Mouse (Mus musculus): Measurements from ENCODE around the gene Dnm2.

The Dnm2 gene

DNA sequence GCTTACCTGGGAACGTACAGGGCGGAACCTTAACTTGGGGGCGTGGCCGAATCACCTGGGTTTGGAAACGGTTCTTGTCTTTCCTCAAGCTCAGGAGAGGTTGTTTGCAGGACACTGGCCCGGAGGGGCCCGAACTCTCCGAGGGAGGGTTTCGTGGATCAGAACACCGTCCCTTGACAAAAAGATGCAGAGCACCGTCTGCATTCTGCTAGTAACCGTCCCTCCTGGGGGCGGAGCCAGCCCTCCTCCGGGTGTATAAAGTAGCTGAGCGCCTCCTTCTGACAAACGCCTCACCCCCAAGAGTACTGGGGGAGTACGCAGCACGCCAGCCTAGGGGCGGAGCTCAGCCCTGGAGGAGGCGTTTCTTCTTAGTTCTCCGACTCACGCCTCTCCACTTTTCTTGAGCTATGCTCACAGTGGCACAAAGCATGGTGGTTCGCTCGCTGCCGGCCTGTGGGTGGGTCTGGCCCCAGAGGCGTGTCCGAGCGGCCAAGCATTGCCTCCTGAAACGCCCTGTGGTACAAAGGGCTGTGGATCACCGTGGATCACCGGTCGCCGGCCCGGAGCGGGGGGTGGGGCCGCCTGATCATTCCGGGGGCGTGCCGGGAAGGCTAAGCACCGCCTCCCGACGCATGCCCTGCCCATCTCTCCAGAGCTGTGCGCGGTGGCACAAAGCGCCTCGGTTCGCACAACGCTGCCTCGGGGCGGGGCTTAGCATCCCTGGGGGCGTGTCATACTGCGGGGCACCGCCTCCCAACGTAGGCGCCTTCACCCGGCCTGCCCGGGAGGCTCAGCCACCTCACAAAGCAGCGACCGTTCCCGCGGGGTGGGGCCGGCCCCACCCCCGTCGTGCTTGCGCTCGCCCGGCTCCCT is 121.4 kb downstream of the Dnm2 start:
- peak; percentile 98 to 99 for DNase-seq (ENCODE audit: low spot score in 2 of 2)

GRCm38 (mm10) chr9:21546789-21547074 is 122.0 kb downstream of the Dnm2 start, which contains the start of gene Carm1:
Gene Carm1, plus strand, starts transcription at chr9:21546894.
- DNase-seq (ENCODE audit: low spot score in 2 of 2) = no peak

DNA sequence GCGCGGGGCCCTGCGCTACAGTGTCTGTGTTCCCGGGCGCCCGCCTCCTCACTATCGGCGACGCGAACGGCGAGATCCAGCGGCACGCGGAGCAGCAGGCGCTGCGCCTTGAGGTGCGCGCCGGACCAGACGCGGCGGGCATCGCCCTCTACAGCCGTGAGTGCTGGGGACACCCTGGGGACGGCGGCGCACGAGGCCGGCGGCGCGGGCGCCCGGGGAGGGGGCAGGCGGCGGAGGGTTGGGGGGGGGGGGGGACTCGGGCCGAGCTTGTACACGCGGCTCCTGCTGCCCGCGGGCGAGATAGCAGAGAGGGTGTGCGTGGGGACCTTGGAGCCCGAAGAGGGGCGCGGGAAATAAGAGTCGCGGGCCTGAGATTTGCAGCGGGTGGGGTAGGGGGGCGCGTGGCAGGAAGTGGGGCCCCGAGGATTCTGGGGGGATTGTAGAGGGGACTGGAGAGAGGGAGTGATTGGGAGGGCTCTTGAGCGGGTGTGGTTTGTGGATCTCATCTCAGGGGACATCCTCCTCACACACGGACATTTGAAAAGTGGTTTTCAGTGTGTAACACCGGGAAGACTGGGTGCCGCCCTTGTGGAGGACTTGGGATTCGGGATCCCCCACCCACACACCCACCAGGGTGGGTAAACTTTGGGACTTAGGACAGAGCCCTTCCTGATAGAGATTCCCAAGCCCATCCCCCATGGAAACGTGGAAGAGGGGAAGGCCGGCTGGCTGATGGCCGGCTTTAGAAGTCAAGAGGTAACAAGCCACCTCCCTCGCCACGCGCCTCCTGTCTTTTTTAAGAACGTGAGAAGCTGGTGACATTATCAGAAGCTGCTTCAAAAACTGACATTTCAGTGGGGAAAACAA is 122.6 kb downstream of the Dnm2 start:
- DNase-seq (ENCODE audit: low spot score in 2 of 2) = peak; percentile 44 to 45

DNA sequence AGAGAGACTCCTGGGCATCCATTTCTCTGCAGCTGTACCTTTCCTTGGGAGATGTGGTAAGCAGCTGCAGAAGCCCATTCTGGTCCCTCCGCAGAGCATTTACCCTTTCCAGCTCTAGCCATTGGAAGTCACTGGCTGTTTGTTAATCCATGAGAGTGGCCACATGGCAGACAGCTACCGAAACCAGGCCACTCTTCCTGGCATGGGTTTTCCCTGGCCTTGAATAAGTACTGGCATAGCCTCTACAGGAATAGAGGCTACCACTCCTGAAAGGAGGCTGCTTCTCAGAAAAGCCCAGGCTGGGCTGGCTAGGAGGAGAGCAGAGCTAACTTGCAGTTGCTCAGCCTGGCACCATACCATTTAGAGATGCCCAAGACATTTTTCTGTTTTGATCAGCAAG is 126.3 kb downstream of the Dnm2 start:
- no peak for DNase-seq (ENCODE audit: low spot score in 2 of 2)

DNA sequence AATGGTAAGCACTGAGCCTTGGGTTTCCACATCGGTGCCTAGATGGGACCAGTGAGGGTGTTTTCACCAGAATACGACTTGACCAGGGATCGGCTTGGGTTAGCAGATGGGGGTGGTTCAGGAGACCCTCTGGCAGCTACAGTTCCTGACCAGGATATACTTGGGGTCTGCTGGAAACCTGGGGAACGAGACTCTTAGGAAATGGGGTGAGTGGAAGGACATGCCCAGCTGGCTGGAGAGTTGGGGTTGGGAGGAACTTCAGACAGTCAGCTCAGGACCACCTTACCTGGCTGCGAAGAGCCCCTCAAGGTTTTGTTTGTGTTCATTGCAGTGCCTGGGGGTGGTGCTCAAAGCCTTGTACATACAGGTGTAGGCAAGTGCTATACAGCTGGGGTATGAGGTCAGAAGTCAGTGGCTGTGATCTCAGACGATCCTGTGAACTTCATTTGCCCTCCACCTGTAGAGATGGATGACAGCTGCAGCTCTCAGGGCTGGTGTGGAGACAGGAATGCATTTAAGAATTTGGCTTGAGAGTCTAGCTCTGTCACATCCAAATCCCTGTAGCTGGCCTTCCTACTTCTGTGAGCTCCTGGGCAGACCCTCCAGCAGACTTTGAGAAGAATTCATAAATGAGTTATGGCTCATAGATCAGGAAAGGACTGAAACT is 129.0 kb downstream of the Dnm2 start:
- DNase-seq (ENCODE audit: low spot score in 2 of 2) = no peak

DNA sequence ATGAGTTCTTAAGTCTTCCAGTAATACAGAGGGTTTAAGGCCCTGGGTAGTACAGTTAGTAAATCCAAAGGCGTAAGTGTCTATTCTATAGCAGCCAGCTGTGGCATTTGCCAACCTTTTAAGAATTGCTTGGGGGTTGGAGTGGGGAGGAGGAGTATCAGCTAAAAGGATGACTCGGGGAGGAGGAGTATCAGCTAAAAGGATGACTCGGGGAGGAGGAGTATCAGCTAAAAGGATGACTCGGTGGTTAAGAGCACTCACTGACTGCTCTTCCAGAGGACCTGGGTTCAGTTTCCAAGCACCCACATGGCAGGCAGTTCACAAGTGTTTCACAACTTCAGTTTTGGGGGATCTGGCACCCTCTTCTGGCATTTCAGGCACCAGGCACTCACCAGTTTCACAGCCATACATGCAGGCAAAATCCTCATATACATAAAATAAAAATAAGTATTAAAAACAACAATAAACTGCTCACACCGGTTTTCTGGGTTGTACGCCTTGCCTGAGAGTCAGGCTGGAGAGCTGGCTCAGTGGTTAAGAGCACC is 130.6 kb downstream of the Dnm2 start:
- DNase-seq (ENCODE audit: low spot score in 2 of 2) = no peak

- no peak for DNase-seq (ENCODE audit: low spot score in 2 of 2)
Measured at GRCm38 (mm10) chr9:21556996-21557395, 132.3 kb downstream of the Dnm2 start.

Data from frontal cortex, postnatal 14 days (tissue).